Mouse (Mus musculus) stomach, adult 2 months (tissue): ENCODE data around the gene March9. TPM values are rescaled to one million over a fixed set of nuclear protein-coding genes. Genes with fewer than 3 reads are reported as not detected.

Experiments
- polyA plus RNA-seq: library from polyadenylated mRNA; depleted of rRNA; stranded (reverse); fragments of >200 nt; gene quantifications from 2 replicates; pipeline ENCODE4 v1.2.3, GENCODE M21; 2012; rRNA removed

March9 gene
- polyA plus RNA-seq = 5.7 and 8.0 TPM in 2 replicates

DNA sequence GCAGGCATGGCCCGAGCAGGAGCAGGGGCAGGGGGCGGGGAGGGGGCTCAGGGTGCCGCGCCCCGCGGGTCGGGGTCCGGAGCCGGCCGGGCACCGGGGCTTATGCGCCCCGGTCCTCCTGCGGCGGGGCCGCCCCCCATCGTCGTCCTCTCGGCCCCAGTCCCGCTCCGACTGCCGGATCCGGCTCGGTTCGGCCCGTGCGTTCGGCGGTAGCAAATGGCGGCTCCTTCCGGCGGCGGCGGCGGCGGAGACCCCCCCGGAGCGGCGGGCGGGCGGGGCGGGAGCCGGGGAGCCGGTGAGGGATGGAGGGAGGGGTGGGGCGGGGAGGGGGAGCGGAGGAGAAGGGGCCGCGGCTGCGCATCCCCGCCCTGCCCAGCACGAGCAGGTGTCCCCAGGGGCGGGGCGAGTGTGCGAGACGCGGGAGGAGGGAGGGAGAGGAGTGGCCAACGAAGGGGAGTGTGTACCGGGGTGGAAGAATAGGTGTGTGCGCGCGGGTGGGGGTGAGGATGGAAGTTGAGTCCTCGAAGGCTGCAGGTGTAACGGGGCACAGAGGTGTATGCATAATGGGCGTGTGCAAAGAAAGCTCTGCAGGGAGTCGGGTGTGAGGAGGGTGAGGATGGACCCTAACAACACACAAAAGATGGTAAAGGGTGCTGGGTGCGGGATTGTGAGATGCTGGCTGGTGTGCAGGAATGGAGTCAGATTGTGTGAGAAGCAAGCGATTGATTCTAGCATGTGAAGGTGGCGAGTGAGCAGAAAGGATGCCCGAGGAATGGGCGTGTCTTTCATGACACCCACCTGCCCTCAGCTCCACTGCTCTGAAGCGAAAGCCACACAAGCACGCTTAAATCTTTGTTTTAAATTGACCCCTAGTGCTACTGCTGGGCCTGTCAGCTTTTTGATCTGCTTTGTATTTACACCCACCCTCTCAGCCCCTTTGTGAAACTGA is at the start of gene March9:
Gene March9 (minus strand): TSS at position 217 of the 949 bp plus-strand sequence.

DNA sequence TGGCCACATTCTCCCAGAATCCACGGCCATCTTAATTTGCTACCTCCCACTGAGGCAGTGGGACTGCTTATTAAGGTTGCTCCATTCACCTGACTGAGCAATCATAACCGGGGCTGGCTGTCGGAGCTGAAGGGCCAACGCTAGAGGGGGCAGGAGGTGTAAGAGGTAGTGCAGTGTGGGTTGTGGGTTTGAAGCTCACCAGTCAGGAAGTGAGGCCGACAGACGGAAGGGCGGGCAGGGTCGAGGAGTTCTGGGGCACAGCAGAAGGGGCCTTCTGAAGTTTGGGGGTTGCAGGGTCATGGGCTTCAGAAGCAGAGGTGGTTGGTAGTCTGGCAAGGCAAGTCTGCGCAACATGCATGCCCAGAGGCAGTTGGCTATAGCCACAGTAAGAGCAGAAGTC is 15.1 kb upstream of the March9 start, which contains the start of gene Agap2:
Gene Agap2 (plus strand): TSS at position 205 of the 400 bp plus-strand sequence.

DNA sequence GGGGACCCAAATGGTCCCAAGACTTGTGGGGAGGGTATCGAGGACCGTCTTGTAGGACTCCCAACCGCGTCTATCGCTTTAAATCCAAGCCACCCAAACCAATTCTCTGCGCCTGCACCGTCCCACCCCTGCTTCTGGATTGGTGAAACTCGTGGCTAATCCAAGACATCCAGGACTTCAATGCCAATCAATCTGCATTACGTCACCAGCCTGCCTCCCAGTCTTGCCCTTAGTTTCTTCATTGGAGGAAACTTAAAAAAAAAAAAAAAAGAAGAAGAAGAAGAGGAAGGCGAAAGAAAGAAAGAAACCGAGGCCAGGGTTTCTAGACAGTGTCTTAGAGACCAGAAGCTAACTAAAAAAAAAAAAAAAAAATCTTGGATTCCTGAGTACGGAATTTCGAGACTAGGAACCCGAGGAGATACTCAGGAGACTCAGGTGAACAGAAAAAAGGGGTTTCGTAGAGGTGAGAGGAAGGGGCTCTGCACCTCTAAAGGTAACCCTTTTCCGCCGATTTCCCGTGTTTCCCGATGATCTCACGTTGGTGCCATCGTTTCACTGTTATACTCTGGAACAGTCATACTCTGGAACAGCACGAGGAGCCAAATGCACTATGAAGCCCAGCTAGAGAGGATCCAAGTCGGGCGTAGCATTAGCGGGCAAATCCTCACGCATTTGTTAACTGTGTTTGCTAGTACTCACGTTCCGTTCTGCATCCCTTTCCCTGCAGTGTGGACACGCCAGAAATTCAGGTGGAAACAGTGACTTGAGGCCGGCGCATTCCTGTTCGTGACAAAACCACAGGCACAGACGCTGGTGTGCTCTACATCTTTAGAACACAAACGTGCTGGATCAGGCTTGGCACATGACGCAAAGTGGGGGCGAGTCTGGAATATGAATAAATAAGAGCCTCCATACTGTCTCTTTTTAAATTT is 10.5 kb upstream of the March9 start, which contains the start of gene Tspan31:
Gene Tspan31 (minus strand): TSS at position 75 of the 932 bp plus-strand sequence.

DNA sequence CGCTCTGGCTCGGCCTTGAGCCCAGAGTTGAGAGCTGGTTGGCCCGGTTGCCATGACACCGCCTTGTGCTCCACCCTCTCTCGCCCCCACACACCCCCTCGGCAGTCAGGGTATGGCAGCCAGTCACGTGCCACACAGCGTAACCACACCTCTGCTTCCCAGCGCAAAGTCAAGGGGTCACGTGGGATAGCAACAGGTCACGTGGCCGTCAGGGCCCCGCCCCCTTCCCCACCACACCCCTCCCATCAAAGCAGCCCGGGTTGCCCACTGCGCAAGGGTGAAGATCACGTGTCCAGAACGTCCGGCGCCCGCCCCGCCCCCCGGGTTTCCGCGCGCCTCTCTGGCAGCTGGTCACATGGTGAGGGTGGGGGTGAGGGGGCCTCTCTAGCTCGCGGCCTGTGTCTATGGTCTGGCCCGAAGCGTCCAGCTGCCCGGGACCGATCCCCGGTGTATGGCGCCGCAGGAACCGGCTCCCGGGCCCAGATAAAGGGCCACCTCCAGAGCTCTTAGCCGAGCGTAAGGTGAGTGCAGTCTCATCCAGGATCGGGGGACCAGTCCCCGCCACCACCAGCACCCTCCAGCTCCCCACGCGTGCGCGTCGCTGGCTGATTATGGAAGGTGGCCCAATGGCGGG is 3.4 kb upstream of the March9 start, which contains the start of gene Cdk4:
Gene Cdk4 (plus strand): TSS at position 296 of the 634 bp plus-strand sequence.

DNA sequence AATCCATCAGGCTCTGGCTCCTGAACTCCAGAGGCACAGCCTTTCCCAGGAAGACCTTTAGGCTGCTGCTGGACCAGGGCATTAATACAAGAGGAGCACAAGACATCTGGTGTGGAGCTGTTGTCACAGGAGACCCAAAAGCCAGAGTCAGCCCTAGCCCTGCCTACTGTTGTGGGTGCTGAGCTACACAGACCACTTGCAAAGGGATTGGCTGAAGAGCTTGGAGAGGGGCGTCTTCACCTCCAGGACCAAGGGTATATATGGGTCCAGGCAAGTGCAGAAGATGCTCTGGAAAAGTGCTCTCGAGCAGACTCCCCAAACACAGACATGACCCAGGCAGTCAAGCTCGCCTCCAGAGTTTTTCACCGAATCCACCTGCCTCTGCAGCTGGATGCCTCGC is 12.0 kb downstream of the March9 start, which contains the start of gene Cyp27b1:
Gene Cyp27b1 (plus strand): TSS at position 297 of the 400 bp plus-strand sequence.

DNA sequence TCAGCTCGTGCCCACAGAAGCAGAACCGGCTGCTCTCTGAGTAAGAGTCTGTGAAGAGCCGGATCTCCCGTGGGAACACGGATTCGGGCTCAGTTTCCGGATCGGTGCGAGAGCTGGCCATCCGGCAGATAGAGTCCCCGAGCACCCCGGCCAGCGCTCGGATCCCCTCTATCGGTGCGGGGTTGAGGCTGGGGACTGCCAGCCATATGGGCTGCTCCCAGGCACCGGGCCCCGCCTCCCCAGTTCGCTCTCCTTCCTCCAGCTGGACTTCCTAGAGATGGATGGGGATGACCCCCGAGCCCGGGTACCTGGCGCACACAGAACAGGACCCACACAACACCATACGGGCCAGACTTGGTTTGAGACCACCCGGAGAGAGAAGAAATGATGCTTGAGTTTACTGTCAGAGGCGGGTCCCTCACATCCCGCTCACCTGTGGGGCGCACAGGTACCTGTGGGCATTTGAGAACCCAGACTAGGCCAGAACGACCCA is 18.7 kb downstream of the March9 start, which contains the start of the genes Mettl1 and Eef1akmt3:
Gene Mettl1 (plus strand): TSS at position 141 of the 493 bp plus-strand sequence.
Gene Eef1akmt3 (minus strand): TSS at position 240 of the 493 bp plus-strand sequence.

DNA sequence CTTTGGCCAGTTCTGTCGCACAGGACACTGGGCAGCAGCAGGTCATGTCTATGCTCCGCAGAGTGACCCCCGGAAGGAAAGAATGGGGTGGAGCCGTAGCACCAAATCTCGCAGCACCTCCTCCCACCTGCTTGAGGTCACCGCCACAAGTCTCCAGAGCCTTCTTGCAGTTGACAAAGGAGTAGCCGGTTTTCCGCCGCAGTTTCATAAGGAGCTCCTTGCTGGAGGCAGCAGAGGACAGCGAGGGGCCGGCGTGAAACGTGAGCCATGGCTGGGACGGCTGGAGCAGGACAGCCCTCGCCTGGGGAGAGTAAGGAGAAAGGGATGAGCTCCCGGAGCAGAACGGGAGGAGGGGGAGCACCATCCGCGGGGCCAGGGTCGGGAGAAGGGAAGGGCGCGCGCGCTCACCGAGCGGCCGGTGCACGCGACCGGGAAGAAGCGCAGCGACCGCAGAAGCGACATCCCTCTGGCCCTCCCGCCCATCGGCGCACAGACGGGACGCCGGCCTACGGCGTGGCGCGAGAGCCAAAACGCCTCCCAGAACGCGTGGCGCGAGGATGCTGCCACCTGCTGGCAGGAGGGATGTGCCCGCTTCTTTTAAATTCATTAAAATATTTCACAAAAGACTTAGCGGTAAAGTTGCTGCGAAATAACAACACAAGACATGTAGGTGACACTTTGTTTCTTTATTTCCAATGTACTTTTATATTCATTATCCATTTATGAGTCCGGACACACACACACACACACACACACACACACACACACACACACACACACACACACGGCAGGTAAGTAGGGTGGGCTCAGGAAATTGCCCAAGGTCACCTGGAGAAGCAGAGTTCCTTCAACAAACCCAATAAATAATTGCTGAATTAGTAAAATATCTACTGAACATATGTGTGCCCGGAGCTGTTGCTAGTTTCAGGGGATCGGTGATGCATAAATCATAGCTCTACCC is 29.4 kb downstream of the March9 start, which contains the start of gene Tsfm:
Gene Tsfm (minus strand): TSS at position 505 of the 961 bp plus-strand sequence.

Other genes starting within 250 kb of the March9 start
- gene Atp23, start 158.8 kb downstream of the March9 start, polyA plus RNA-seq = 3.1 and 3.2 TPM in 2 replicates
- gene Ctdsp2, start 81.5 kb downstream of the March9 start, polyA plus RNA-seq = 41.0 and 43.8 TPM in 2 replicates
- gene Avil, start 59.5 kb downstream of the March9 start, polyA plus RNA-seq = 17.5 and 21.4 TPM in 2 replicates
- 21.3 and 39.8 TPM in 2 replicates for gene Tsfm, start 29.3 kb downstream of the March9 start, polyA plus RNA-seq
- 9.2 and 10.7 TPM in 2 replicates for gene Mettl1, start 18.8 kb downstream of the March9 start, polyA plus RNA-seq
- 1.1 and 1.4 TPM in 2 replicates for gene Eef1akmt3, start 18.7 kb downstream of the March9 start, polyA plus RNA-seq
- 0.66 and 1.2 TPM in 2 replicates for gene Cyp27b1, start 11.9 kb downstream of the March9 start, polyA plus RNA-seq
- 47.5 and 59.4 TPM in 2 replicates for gene Cdk4, start 3.4 kb upstream of the March9 start, polyA plus RNA-seq
- 22.0 and 25.4 TPM in 2 replicates for gene Tspan31, start 10.1 kb upstream of the March9 start, polyA plus RNA-seq
- gene Agap2, start 15.1 kb upstream of the March9 start, polyA plus RNA-seq = 2.3 and 3.5 TPM in 2 replicates
- gene Os9, start 60.9 kb upstream of the March9 start, polyA plus RNA-seq = 44.9 and 55.6 TPM in 2 replicates
- 169 and 171 TPM in 2 replicates for gene B4galnt1, start 105.0 kb upstream of the March9 start, polyA plus RNA-seq
- gene Slc26a10, start 120.5 kb upstream of the March9 start, polyA plus RNA-seq = 0.96 and 2.6 TPM in 2 replicates
- 25.7 and 29.5 TPM in 2 replicates for gene Arhgef25, start 129.9 kb upstream of the March9 start, polyA plus RNA-seq
- 49.2 and 63.1 TPM in 2 replicates for gene Dtx3, start 135.5 kb upstream of the March9 start, polyA plus RNA-seq
- gene Pip4k2c, start 151.4 kb upstream of the March9 start, polyA plus RNA-seq = 16.3 and 17.7 TPM in 2 replicates
- 1.4 and 3.6 TPM in 2 replicates for gene Kif5a, start 203.2 kb upstream of the March9 start, polyA plus RNA-seq
- gene Dctn2, start 206.2 kb upstream of the March9 start, polyA plus RNA-seq = 108 and 112 TPM in 2 replicates
- gene Mbd6, start 228.8 kb upstream of the March9 start, polyA plus RNA-seq = 35.2 and 37.4 TPM in 2 replicates